Mouse (Mus musculus) spleen, postnatal 36 days (tissue): ENCODE results near the gene Vat1l.

Source experiments
- DNase-seq, 2 experiments: peaks; one replicate each; pipeline ENCODE4 v3.0.0; 2022; ENCODE audit warnings: low spot score in 2 of 2, mixed read lengths in 1 of 2

The Vat1l gene

DNA sequence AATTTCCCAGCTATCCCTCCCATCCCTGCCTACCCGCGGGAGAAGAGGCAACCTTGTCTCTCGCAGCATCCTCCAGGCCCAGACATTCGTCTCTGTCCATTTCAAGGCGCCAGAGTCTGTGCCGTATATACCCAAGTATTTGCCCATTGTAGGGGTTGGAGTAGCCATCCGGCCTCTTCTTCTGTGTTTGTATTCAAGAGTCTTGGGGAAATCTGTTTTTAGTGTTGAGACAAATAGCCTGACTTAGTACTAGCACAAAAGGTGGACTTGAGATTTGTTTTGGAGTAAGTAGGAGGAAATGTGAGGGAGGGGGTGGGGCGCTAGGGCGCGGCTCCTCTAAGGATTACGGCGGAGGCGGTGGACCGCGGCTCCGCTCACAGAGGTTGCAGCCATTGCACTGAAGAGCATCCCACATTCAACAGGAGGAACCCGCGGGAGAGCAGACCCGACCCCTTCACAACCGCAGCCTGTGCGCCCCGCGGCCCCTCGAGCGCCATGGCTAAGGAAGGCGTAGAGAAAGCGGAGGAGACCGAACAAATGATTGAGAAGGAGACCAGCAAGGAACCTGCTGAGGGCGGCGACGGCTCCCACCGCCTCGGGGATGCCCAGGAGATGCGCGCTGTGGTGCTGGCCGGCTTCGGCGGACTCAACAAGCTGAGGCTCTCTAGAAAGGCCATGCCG, at the start of gene Vat1l:
Vat1l (plus strand) TSS at position 392 of the 681 bp plus-strand sequence.
- no peak for DNase-seq

DNA sequence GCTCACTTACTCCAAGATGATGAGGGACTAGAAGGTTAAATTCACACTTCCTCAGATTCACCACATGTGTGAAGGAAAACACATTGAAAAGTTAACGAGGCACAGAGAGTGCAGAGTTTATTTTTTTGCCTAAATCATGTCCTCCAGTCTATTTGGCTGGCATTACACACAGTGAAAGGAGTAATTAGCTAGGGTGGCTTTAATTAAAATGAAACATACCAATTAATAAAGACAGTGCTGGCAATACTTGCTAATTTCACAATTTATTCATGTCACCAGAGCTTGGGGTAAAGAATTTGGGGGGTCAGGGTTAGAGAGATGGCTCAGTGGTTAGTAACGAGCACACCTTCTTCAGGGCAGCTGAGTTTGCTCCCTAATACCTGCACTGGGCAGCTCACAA, 46.8 kb upstream of the Vat1l start:
- DNase-seq, result no peak

DNA sequence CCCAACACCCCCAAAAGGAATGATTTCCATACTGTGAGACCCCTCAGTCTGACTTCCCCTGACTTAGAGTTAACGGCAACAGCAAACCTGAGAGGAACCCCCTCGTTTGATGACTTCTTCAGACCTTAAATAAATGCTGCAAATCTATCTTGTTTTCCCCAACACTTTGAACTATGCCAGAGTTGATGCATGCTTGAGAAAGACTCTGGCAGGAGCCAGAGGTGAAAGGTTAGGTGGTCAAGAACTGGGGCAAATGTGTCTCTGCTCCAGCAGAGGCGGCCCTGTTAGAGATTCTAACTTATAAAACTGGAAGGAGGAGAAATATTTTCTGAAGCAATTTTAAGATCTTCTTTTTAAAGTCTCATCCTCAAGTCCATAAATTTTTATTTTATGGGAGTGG, 45.7 kb upstream of the Vat1l start:
- no peak for DNase-seq

DNA sequence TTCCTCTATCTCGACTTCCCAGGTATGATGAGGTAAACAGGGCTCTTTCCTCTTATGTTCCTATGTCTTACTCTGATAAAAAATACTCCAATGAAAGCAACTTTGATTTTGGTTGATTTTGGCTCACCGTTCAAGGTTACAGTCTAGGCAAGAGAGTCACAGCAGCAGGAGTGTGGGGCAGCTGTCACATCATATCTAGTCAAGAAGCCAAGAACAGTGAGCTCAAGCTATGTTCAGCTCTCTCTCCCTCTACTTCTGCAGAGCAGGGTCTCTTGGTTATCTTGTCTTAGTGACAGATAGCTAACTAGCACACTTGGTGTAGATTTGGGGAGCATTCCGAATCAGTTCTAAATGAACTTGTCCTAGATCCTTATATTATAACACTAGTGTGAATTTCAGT, 41.5 kb upstream of the Vat1l start:
- no peak for DNase-seq

DNA sequence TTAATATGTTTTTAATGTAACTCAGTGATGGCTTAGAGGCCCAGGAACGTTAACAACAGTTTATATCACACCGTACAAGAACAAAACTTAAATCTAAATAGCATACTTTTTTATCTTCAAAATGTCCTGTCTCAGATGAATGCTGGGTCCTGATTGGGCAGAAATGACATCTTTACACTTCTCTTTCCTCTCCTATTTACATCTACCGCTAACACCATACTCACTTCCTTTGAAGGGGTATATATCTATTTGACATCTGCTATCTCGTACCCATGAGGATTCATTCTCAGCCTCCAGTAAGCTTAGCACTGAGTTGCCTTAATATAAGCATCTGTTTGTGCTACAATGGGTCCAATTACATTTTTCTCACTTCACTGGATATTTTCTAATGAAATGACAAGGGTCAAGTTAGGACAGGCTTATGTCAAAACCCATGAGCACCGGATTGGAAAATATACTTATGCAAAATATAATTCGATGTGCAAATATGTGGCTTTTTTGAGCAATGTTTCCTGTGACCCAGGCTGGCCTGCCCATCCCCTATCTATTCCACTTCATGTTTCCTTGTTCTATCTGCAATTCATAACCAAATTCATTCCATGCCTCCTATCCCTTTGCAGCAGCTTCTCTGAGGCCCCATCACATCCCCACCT, 40.8 kb upstream of the Vat1l start:
- no peak for DNase-seq

DNA sequence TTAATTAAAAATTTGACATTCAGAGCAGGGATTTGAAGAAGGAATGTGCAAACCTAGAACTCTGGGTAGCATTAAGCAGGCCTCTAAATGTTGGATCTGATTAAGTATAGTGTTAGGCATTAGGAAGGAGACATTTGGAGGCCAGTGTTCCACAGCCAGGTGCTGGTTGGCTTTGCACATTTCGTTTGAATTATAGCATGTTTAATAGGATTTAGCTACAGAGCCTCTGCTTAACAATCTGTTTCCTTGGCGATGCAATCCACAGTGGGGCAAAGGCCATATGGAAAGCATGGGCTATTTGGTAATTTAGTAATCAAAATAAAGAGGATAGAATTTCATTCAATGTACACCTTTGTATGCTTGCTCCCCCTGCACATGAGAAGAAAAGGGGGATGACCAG, 39.7 kb upstream of the Vat1l start:
- no peak for DNase-seq

DNA sequence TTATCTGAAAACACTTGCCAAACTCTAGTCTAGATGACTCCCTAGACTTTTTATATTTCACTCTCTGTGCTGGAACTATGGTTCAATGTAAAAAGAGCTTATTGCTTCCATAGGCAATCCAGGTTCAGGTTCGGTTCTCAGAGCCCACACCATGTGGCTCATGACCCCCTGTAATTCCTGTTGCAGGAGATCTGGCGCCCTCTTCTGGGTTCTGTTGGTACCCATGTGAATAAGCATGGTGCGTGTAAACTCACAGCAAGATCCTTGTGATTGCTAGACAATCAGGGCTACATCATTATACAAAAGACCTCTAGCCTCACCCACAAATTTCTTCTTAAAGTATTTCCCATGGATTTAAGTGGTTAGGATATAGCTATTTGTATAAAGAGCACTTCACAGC, 28.7 kb upstream of the Vat1l start:
- no peak for DNase-seq

DNA sequence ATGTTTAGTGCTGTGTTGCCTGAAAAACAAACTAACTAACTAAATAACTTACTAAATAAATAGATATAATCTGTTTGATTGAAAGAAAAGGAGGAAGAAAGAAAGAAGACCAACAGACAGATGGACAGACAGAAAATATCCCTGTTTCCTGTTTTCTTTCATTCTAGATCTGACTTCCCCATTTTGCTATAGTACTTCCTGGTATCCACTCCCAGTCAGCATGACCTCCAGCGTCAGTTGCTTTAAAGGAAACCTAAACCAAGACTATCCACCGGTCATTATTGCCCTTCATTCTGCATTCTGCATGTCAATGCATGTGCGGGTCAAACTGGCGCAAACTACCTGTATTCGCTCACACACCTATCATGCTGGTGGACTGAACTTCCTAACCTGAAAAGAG, 12.1 kb upstream of the Vat1l start:
- no peak for DNase-seq

DNA sequence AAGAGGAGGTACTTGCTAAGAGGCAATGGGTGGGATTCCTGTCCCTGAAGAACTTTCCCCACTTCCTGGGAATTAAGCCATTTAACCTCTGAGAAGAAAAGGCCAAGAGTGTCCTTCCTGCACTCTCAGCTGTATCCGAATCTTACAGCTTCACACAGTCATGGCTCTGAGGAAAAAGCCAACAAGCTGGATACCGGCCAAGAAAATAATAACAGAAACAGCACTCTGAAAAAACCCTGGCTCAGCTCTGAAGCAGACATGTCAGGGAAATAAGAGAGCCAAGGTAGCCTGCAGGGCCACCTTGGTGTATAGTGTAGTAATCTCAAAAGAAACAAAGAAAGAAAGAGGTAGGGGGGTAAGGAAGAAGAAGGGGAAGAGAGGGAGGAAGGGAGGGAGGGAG, 6.4 kb upstream of the Vat1l start:
- no peak for DNase-seq

DNA sequence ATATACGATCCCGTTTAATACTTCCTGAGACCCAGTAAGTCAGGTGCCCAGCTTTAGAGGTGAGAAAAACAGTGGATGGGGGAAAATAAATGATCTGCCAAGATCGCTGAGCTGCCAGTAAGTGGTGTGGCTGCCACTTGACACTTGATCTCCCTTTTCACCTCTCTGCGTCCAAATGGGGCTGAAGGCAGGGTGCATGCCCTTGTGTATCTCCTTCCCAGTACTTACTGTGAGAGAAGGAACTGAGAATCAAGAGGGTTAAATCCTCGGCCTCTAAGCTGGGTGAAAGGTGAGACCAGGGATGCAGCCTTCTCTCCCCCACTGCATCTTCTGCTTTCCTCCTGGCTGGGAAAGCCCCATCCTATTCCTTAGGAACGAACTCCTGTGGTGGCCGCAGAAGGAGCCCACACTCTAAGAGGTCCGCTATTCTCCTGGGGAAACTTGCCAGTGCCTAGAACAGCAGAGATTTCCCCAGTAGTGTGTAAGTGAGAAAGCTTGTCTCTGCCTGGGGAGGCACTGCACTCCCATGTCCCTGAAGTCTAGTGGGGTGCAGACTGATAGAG, 1.1 kb downstream of the Vat1l start:
- DNase-seq, result no peak

DNA sequence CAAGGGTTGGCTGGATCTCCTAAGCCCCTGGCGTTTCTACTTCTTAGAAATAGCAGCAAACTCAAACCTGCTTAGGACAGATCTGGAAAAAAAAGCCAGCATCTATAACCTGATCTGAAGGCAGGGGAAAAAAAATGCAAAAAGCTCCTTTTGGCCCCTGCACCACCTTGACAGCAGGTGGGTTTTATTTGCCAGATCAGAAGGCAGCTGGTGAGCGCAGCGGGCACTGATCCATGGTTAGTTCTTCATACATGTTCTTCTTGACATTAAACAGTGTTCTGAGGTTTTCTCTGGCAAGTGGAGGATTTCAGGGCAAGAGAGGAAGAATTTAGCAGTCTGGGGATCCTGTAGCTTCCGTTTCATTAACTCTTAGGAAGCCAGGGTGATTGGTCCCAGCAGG, 1.6 kb downstream of the Vat1l start:
- no peak for DNase-seq

DNA sequence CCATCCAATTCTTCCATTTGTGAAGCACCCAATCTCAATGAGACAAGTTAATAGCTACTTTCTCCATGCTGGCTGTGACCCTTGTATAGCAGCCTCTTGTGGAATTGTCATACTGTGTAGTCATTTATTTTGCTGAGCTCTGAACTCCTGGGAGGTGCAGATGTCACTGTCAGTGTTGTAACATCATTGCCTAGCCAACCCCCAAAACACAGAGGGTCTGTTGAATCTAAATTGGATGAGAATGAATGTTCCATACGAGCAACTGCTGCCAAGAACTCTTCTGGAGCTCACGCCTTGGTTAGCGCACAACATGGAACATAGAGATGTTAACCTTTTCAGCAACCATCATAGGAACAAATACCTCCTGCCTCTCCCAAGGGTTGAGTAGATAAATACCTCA, 15.4 kb downstream of the Vat1l start:
- DNase-seq, result no peak

DNA sequence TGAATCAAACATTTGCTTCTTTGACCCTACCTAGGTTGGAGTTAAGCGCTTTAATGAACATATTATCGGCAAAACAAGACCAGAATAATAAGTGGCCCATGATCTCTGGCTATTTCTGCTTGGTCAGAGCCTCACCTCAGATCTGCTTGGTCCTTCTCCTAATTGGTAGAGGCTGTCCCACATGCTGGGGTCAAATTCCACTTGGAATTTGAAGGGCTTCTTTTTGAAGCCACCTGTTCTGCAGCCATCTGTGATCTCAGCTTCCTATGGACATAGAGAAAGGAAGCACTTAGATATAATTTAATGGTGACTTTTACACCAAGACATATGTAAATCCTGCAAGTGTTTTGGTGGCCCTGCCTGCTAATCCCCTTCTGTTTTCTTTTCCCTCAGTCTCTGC, 16.6 kb downstream of the Vat1l start:
- DNase-seq, result no peak

DNA sequence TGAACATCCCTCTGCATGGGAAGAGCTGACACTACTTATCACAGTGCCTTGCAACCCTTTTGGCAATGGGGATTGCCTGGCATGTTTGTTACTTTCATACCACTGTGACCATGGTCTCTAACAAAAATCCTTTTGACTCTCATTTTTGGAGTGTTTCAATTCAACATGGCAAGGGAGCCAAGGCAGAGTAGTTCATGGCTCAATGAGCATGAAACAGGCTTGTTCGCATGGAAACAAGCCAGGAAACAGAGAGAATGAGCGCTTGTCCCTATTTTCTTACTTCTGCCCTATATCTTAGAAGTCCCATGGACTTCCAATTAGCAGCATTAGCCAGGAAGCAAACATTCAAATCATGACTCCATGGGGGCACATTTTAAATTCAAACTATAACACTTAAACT, 18.6 kb downstream of the Vat1l start:
- no peak for DNase-seq

DNA sequence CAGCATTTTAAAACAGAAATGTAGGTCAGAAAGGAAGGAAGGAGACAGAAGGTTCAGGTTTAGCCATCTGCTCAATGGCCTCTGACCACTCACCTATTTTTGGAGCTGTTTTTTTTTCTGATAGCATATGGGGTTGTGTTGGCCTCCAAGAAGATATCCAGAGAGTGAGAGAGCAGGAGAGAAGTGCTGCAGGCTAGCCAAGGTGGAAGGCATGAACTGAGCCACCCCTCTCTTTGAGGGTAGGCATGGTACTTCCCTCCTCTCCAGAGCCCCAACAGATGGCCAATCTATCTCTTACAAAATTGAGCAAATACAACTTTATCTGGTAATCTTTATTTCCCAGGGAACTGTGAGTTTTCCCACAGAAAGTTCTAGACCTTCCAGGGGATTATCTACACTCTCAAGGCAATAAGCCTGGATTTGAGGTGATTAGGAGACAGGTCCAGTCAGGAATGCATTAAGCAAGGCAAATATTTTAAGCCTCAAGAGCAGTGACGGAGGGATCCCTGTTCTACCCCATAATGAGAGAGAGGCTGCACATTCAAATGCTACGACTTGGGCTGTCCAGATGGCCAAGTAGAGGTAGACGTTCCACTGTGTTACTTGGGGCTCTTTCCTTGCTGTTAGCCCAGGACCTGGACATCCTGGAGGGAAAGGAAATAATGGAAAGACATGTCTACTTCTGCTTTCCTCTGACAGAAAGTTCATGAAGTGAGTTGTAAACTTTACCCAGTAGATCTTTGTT, 46.1 kb downstream of the Vat1l start:
- DNase-seq, result no peak

DNA sequence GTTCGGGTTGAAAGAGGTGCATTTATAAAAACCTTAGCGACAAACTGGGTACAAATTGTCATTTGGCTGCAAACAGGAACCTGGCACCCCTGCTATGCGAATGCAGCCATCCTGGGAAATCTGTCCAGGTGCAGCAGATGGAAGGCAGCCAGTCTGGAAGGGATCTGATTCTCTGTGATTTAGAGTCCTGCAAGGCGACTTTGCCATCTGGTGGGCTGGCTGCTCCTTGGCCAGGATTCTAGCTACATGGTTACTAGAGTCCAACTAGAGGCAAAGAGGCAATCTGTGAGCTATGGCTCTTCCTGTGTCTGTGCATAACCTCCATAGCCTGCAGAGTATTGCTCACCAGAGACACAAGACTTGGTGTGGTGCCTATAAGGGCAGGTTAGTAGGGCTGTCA, 53.3 kb downstream of the Vat1l start:
- no peak for DNase-seq

DNA sequence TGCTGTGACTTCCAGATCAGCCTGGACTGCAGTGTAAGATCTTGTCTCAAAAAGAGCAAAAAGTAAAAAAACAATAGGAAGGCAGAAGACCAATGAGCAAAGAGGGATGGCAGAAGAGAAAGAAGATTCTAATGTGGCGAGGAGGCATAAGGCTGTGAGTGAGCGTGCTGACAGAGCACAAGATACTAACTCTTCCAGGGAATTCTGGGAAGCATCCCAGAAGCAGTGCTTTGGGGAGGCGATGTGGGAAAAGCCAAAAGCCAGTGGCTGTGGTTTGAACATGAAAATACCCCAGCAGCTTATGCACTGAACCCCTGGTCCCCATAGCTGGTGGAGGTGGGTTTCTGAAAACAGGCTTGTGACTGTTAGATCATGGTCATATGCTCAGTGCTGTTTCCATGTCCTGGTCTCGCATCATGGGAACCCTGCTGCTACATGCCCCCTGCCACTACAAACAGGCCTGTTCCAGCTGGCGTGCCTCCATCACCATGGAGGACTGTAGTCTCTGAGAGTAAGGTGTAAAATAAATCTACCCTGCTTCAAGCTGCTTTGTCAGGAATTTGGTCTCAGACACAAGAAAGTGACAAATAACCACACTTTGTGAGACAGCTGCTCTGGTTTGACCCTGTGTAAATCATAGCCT, 54.4 kb downstream of the Vat1l start:
- DNase-seq, result no peak

DNA sequence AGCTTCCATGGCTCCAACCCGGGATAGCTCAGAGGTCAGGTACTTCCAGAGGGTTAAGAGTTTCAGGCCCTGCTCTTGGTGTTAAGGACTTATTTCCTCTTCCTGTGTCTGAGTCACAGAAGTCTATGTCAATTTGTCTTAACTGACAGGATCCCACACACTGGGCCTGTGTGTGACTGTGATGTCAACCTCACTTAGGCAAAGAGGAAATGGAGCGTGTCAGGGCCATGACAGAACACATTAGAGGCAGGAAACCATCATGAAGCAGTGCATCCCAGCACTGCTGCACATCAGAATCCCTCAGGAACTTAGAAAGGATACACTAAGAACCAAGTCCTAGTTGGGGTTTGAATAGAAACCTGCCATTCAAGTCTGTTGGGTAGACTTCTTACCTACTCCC, 56.9 kb downstream of the Vat1l start:
- no peak for DNase-seq

DNA sequence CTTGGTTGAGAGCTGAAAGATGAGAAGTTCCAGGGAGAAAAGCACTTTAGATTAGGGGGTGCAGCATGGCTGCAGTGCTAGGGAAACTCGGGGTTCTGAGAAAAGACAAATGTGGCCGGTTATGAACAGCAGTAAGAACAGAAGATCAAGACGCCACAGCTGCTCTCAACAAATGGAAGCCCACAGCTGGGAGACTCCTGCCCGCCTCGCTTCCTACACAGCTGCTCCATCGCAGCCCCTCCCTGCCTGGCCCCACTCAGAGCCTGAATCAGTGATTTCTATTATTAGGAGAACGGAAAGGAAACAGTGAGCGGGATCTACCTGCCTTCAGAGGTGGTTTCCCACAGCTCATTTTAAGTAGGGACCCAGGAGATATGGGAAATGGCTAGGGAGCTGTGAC, 69.1 kb downstream of the Vat1l start:
- DNase-seq, result no peak

DNA sequence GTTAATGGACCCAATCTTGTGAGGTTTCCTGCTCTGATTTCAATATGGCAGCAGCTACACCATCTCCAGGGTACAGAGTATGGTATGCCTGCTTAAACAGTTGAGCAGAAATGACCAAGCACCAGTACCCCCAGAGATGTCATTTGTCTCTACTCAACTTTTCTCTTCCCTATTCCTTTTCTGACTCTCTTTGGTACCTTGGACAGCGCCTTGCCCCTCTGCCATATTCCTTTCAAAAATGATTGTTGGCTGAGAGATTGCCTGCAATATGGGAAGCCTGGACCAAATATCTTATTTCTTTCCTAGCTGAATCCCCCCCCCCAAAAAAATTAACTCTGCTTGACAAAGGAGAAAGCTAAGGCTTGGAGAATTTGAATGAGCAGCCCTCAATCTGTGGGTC, 75.7 kb downstream of the Vat1l start:
- DNase-seq, result no peak

DNA sequence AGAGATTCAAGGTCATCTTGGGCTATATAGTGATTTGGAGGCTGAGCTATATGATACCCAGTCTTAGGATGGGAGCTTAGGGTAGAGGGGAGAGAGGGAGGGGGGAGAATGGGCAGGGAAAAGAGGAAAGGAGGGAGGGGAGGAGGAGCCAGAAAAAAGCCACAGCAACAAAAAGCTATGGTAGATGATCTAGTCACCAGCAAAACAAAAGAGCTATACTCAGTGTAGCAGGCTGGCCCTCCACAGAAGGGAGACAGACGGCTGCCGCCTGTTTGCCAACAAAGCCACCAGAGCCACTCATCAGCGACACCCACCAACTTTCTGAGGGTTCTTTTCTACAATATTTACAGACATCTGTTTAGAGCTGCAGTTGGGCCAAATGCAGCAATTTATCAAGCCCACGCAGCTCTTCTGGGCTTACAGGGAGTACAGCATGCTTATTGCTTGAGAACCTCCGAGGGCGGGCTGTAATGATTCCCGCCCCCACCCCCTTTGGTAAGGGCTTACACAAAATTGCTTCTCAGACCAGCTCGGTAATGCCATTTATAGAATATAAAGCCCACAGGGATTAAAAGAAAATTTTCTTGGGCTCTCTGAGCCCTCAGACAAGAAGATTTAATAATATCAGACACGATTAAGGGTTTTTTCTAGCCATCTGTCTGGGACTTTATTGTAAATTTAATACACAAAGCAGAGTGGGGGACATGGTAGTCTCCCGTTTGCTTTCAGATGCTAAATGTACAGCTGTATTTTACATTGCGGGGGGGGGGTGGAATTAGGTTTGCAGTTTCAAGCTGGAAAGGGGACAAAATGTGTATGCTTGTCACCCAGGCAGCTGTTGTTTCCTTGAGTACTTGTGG, 89.7 kb downstream of the Vat1l start:
- DNase-seq, result no peak

DNA sequence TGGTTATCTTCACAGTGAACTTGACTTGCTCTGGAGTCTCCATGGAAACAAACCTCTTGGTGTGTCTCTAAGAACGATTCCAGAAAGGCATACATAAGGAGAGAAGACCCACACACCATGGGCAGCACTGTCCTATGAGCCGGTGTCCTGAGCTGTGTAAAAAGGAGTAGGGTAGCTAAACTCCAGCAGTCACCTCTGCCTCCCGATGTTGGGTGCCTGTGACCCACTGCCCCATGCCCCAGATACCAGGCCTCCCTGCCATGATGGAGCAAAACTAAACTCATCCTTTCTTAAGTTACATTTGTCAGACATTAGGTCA, 90.3 kb downstream of the Vat1l start:
- DNase-seq, result no peak
